Mouse (Mus musculus): Measurements from ENCODE around the gene Car3. TPM values are rescaled to one million over a fixed set of nuclear protein-coding genes. Genes with fewer than 3 reads are reported as not detected.

The Car3 gene
- polyA plus RNA-seq, 1 experiment from 2014 or later = 26.8 TPM

DNA sequence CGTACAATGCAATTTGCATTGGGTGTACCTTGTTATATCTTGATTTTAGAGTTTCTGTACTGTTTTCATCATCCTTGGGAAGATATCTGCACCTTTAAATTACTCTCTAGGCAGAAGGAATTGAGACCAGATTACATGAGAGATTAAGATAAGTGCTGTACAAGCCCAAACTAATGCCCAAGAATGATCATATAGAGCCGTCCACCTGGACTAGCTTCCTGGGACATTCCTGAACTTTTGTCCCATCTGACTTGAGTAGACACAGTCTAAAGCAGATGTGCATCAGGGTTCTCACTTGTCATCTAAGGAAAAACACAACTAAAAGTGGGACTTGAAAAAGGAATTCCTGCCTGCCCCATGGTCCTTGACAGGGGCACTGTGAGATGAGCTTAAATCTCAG is 2.6 kb downstream of the Car3 start:
- H3K27me3 ChIP-seq (ENCODE audit: control insufficient read depth, insufficient read depth, low read length) = no peaks in the 10 kb centered on the region
- WGBS = 83% methylated on average over 2 of the region's 2 CpGs
- ATAC-seq (ENCODE audit: low FRiP score, low TSS enrichment) = no peak
- no peak overlapping the region for H3K9ac ChIP-seq (ENCODE audit: low read depth, low read length)
- no peak overlapping the region for H3K4me2 ChIP-seq (replicated peaks; ENCODE audit: low read depth, low read length)
- no peak overlapping the region for H3K27ac ChIP-seq (ENCODE audit: low read depth, low read length)
- no peaks in the 10 kb centered on the region for H3K9me3 ChIP-seq (ENCODE audit: control insufficient read depth, low read length)
- no peak overlapping the region for H3K4me3 ChIP-seq (ENCODE audit: low read length)
- H3K36me3 ChIP-seq (ENCODE audit: control insufficient read depth, insufficient read depth, low read length) = no peaks in the 10 kb centered on the region
- H3K4me1 ChIP-seq (ENCODE audit: control insufficient read depth, insufficient read depth, low read length) = no peaks in the 10 kb centered on the region

DNA sequence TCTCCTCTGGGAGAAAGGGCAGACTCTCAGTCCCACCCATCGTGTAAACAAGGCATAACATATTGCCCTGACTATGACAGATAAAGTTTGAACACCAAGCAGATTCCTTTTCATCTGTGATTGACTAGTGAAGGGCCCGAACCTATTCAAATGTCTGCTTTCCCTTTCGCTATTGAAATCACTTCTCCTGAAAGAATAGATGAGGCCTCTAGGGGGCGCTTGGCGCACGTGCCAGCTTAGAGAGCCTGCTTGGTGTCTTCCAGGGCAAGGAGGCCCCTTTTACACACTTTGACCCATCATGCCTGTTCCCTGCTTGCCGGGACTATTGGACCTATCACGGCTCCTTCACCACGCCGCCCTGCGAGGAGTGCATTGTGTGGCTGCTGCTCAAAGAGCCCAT is 6.5 kb downstream of the Car3 start:
- H3K4me1 ChIP-seq (ENCODE audit: control insufficient read depth, insufficient read depth, low read length) = no peaks in the 10 kb centered on the region
- H3K27ac ChIP-seq (ENCODE audit: low read depth, low read length) = no peak overlapping the region
- no peaks in the 10 kb centered on the region for H3K9me3 ChIP-seq (ENCODE audit: control insufficient read depth, low read length)
- ATAC-seq (ENCODE audit: low FRiP score, low TSS enrichment) = peak; percentile 86
- H3K36me3 ChIP-seq (ENCODE audit: control insufficient read depth, insufficient read depth, low read length) = no peaks in the 10 kb centered on the region
- no peaks in the 10 kb centered on the region for H3K27me3 ChIP-seq (ENCODE audit: control insufficient read depth, insufficient read depth, low read length)
- WGBS = 31% methylated on average over 11 of the region's 11 CpGs
- no peak overlapping the region for H3K4me3 ChIP-seq (ENCODE audit: low read length)
- no peak overlapping the region for H3K9ac ChIP-seq (ENCODE audit: low read depth, low read length)
- H3K4me2 ChIP-seq (replicated peaks; ENCODE audit: low read depth, low read length) = 0 out of 2 replicates have a peak overlapping the region, but pooled peaks have one; percentile 10

DNA sequence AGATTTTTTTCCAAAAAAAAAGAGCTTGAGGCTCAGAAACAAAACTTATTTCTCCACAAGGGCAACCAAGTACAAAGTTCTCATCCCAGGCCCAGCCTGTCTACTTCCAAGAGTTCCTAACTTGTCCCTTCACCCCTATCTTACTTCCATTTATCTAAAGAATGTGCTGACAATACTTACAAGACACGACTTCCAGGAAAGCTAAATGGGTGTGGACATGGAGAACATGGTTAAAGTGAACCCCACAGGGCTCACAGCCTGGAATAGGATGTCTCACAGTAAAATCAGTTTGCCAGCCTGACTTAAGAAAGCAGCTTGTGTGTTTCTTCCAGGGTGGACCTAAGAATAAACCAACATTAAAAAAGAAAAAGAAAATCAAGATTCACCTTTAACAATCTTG is 7.2 kb downstream of the Car3 start:
- WGBS = 76% methylated on average over 1 of the region's 1 CpGs
- H3K27ac ChIP-seq (ENCODE audit: low read depth, low read length) = no peak overlapping the region
- ATAC-seq (ENCODE audit: low FRiP score, low TSS enrichment) = no peak
- H3K4me2 ChIP-seq (replicated peaks; ENCODE audit: low read depth, low read length) = no peak overlapping the region
- no peaks in the 10 kb centered on the region for H3K4me1 ChIP-seq (ENCODE audit: control insufficient read depth, insufficient read depth, low read length)
- no peak overlapping the region for H3K4me3 ChIP-seq (ENCODE audit: low read length)
- H3K9ac ChIP-seq (ENCODE audit: low read depth, low read length) = no peak overlapping the region
- no peaks in the 10 kb centered on the region for H3K27me3 ChIP-seq (ENCODE audit: control insufficient read depth, insufficient read depth, low read length)
- H3K9me3 ChIP-seq (ENCODE audit: control insufficient read depth, low read length) = no peaks in the 10 kb centered on the region
- H3K36me3 ChIP-seq (ENCODE audit: control insufficient read depth, insufficient read depth, low read length) = no peaks in the 10 kb centered on the region

DNA sequence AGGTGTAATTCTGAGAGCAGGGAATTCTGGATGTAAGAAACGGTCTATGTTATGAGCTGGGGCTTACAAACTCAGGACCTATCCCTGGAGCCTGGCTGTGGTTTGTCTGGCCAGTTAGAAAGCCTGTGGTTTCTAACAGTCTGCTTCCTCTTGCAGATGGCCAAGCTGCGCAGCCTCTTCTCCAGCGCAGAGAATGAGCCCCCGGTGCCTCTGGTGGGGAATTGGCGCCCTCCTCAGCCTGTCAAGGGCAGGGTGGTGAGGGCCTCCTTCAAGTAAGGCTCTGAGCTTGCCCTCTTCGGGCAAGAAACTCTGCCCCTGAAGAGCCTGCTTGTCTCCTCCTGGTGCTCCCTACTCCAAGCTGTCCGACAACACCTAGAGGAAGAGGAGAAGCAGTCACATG is 8.1 kb downstream of the Car3 start:
- H3K9ac ChIP-seq (ENCODE audit: low read depth, low read length) = no peak overlapping the region
- WGBS = 55% methylated on average over 7 of the region's 7 CpGs
- no peak overlapping the region for H3K27ac ChIP-seq (ENCODE audit: low read depth, low read length)
- no peak overlapping the region for H3K4me2 ChIP-seq (replicated peaks; ENCODE audit: low read depth, low read length)
- no peaks in the 10 kb centered on the region for H3K36me3 ChIP-seq (ENCODE audit: control insufficient read depth, insufficient read depth, low read length)
- no peaks in the 10 kb centered on the region for H3K27me3 ChIP-seq (ENCODE audit: control insufficient read depth, insufficient read depth, low read length)
- H3K4me3 ChIP-seq (ENCODE audit: low read length) = no peak overlapping the region
- H3K9me3 ChIP-seq (ENCODE audit: control insufficient read depth, low read length) = no peaks in the 10 kb centered on the region
- ATAC-seq (ENCODE audit: low FRiP score, low TSS enrichment) = no peak
- H3K4me1 ChIP-seq (ENCODE audit: control insufficient read depth, insufficient read depth, low read length) = no peaks in the 10 kb centered on the region

DNA sequence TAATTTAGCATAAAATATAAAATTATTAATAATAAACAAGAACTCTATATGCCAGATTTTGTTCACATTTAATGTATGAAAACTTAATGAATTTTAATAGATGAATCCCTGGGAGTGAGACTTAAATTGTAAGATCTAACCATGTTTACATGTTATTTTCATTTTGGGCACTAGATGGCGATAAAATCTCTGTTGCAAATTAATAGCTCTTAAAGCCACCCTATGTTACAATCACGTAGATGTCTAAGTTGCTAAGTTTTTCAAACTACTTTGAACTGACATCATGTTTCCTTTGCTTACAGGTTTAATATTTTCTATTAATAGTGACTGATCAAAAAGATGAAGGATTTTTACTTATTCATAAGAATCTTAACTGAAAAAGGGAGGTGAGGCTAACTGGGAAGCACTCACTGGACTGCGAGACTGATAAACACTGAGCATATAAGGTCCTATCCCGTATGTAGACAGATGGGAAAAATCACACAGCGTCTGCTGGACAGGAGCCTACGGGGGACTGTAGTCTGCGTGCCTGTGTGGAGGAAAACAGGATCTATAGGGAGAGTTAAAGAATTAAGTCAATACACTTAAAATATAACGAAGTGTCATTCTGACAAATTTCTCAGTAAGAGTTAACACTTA is 11.2 kb downstream of the Car3 start:
- no peak overlapping the region for H3K4me2 ChIP-seq (replicated peaks; ENCODE audit: low read depth, low read length)
- no peak overlapping the region for H3K27ac ChIP-seq (ENCODE audit: low read depth, low read length)
- WGBS = 43% methylated on average over 8 of the region's 8 CpGs
- no peak overlapping the region for H3K9ac ChIP-seq (ENCODE audit: low read depth, low read length)
- no peaks in the 10 kb centered on the region for H3K27me3 ChIP-seq (ENCODE audit: control insufficient read depth, insufficient read depth, low read length)
- no peak for ATAC-seq (ENCODE audit: low FRiP score, low TSS enrichment)
- H3K4me3 ChIP-seq (ENCODE audit: low read length) = no peak overlapping the region
- H3K9me3 ChIP-seq (ENCODE audit: control insufficient read depth, low read length) = no peaks in the 10 kb centered on the region
- no peaks in the 10 kb centered on the region for H3K36me3 ChIP-seq (ENCODE audit: control insufficient read depth, insufficient read depth, low read length)
- no peaks in the 10 kb centered on the region for H3K4me1 ChIP-seq (ENCODE audit: control insufficient read depth, insufficient read depth, low read length)

DNA sequence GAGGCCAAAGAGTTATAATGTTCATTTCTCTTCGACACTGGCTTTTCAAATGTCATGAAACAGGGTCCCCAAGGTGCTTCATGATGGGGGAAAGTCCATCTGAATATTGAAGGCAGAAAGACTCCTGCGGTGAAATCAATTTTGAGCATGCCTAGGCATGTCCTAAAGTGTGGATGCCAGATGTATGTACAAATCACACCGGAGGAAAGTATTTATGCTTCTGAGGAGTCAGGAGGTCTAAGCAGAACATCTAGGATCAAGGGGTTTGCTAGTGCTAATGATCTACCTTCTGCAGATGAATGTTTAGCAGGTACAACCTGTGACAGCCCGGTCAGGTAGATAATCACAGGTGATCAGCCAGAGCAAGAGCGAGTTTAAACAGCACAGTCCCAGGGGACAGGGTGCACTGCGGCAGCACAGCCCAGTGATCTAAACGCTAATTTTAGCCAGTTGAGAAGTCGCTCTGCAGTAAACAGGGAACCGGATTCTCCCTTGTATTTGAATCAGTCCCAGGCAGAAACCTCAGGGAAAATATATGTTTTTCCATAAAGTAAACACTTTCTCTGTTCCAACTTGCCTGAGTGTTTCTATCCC is 13.1 kb downstream of the Car3 start:
- Histone ChIP-seq H3K27ac (ENCODE audit: low read depth, low read length) (no peak overlapping the region), H3K4me1 (ENCODE audit: control insufficient read depth, insufficient read depth, low read length) (no peaks in the 10 kb centered on the region), H3K4me3 (ENCODE audit: low read length) (no peak overlapping the region), H3K9ac (ENCODE audit: low read depth, low read length) (no peak overlapping the region), H3K36me3 (ENCODE audit: control insufficient read depth, insufficient read depth, low read length) (no peaks in the 10 kb centered on the region), H3K27me3 (ENCODE audit: control insufficient read depth, insufficient read depth, low read length) (no peaks in the 10 kb centered on the region), H3K4me2 (replicated peaks; ENCODE audit: low read depth, low read length) (no peak overlapping the region), H3K9me3 (ENCODE audit: control insufficient read depth, low read length) (no peaks in the 10 kb centered on the region)
- no peak for ATAC-seq (ENCODE audit: low FRiP score, low TSS enrichment)
- WGBS = 72% methylated on average over 9 of the region's 9 CpGs

DNA sequence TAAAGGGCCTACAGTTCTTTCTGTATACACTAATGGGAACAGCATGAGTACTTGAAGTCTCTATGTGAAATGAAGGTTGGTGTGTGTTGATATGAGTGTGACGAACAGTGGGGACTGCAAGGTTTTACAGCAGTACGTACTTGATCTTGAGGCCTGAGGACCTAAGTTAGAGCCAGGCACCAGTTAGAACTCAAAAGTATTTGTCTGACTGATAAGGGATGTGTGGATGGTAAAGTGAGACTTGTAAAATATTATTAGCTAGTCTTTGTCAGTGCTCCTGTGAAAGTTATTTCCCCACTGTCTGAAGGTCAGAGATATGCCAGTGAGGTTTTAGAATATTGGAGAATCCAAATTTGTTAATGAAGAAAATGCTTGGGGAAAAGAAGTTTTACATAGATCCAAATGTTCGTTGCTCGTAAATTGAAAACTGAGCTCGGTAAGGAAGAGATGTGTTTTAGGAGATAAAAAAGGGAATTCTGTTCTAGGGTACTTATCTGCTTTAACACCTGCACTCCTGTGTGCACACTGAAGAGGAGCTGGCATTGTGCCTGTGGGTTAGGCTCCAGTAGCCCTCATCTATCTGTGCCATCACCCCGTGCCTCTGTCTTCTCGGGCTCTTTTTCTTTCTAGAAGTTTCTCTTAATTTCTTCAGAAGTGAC is 14.1 kb downstream of the Car3 start:
- WGBS = 80% methylated on average over 7 of the region's 7 CpGs
- Histone ChIP-seq H3K27me3 (ENCODE audit: control insufficient read depth, insufficient read depth, low read length) (no peaks in the 10 kb centered on the region), H3K4me1 (ENCODE audit: control insufficient read depth, insufficient read depth, low read length) (no peaks in the 10 kb centered on the region), H3K27ac (ENCODE audit: low read depth, low read length) (no peak overlapping the region), H3K36me3 (ENCODE audit: control insufficient read depth, insufficient read depth, low read length) (no peaks in the 10 kb centered on the region), H3K4me3 (ENCODE audit: low read length) (no peak overlapping the region), H3K4me2 (replicated peaks; ENCODE audit: low read depth, low read length) (no peak overlapping the region), H3K9ac (ENCODE audit: low read depth, low read length) (no peak overlapping the region), H3K9me3 (ENCODE audit: control insufficient read depth, low read length) (no peaks in the 10 kb centered on the region)
- ATAC-seq (ENCODE audit: low FRiP score, low TSS enrichment) = no peak

DNA sequence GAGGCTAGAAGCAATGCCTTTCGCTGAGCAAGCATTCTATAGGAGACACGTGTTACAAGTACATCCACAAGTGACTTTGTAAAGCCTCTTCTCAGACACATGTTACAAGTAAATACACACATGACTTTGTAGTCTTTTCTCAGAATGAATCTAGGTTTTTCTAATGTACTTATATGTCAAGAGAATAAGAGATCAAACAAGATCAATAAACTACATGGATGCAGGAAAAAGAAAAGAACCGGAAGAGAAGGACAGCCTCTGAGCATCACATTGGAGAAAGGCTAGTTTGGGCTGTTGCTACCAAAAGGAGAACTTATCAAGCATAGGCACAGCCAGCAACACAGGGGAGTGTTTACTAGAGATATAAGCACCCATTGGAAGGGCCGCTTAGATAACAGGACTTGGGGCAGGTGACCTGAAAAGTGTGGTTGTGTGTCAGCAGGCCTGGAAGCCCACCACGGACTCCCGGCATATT is 15.5 kb downstream of the Car3 start:
- Histone ChIP-seq H3K9ac (ENCODE audit: low read depth, low read length) (no peak overlapping the region), H3K9me3 (ENCODE audit: control insufficient read depth, low read length) (no peaks in the 10 kb centered on the region), H3K4me1 (ENCODE audit: control insufficient read depth, insufficient read depth, low read length) (no peaks in the 10 kb centered on the region), H3K27me3 (ENCODE audit: control insufficient read depth, insufficient read depth, low read length) (no peaks in the 10 kb centered on the region), H3K4me3 (ENCODE audit: low read length) (no peak overlapping the region), H3K4me2 (replicated peaks; ENCODE audit: low read depth, low read length) (no peak overlapping the region), H3K36me3 (ENCODE audit: control insufficient read depth, insufficient read depth, low read length) (no peaks in the 10 kb centered on the region), H3K27ac (ENCODE audit: low read depth, low read length) (no peak overlapping the region)
- no peak for ATAC-seq (ENCODE audit: low FRiP score, low TSS enrichment)
- 85% methylated on average over 6 of the region's 6 CpGs for WGBS

DNA sequence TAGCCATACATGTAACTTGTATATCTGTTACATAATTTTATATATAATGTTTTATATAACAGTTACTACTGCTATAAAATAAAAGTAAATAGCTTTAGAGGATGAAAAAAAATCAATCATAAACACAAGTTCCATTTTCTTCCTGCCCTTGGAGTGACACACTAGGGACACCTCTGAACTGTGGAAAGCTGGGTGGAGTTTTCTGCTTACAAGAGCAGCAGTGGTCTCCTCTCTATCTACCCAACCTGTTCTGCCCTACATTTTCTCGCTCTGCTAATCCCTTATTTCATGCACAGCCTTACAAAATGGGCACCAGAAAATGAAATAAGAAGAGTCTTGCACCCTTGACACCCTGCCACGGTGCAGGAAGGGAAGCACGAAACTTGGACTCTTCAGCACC is 16.0 kb downstream of the Car3 start:
- H3K27ac ChIP-seq (ENCODE audit: low read depth, low read length) = no peak overlapping the region
- H3K9ac ChIP-seq (ENCODE audit: low read depth, low read length) = no peak overlapping the region
- H3K9me3 ChIP-seq (ENCODE audit: control insufficient read depth, low read length) = no peaks in the 10 kb centered on the region
- no peak overlapping the region for H3K4me3 ChIP-seq (ENCODE audit: low read length)
- 92% methylated on average over 3 of the region's 3 CpGs for WGBS
- H3K27me3 ChIP-seq (ENCODE audit: control insufficient read depth, insufficient read depth, low read length) = no peaks in the 10 kb centered on the region
- no peaks in the 10 kb centered on the region for H3K4me1 ChIP-seq (ENCODE audit: control insufficient read depth, insufficient read depth, low read length)
- H3K4me2 ChIP-seq (replicated peaks; ENCODE audit: low read depth, low read length) = no peak overlapping the region
- ATAC-seq (ENCODE audit: low FRiP score, low TSS enrichment) = no peak
- H3K36me3 ChIP-seq (ENCODE audit: control insufficient read depth, insufficient read depth, low read length) = no peaks in the 10 kb centered on the region
